Mouse (Mus musculus): Measurements from ENCODE around the gene Mgam. TPM values are rescaled to one million over a fixed set of nuclear protein-coding genes. Genes with fewer than 3 reads are reported as not detected.
"Not testable (repeated sequence)": the region's sequence is repeated elsewhere in the genome, so short reads cannot be mapped to it uniquely, and the experiment has no call there.

Mgam gene
- polyA plus RNA-seq, 1 experiment from 2014 or later = 0.08 TPM

DNA sequence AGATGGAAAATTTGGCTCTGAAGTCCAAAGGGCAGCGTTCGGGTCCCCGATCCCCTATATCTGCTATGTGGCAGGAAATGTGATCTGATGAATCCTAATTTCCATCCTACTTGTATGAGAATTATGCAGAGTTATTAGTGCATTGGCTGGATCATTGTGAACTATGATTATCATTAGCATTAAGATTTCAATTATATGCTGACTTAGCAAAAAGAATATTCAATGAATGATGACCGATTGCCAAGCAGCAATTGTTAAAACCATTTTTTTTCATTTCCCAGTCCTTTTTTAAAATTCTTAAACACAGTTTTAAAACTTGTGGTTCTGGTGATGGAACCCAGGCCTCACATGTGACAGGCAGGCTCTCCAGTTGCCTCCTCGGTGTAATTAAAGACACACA, 9.1 kb downstream of the Mgam start:
- no peak overlapping the region for H3K27ac ChIP-seq
- DNase-seq (ENCODE audit: low spot score) = no peak
- H3K36me3 ChIP-seq = no peaks in the 10 kb centered on the region
- H3K27me3 ChIP-seq (ENCODE audit: low read depth, poor library complexity, severe bottlenecking) = no peaks in the 10 kb centered on the region
- no peaks in the 10 kb centered on the region for H3K4me1 ChIP-seq
- no peak overlapping the region for H3K4me3 ChIP-seq
- WGBS = 92% methylated on average over 5 of the region's 5 CpGs
- H3K9me3 ChIP-seq (replicated peaks) = no peaks in the 10 kb centered on the region

DNA sequence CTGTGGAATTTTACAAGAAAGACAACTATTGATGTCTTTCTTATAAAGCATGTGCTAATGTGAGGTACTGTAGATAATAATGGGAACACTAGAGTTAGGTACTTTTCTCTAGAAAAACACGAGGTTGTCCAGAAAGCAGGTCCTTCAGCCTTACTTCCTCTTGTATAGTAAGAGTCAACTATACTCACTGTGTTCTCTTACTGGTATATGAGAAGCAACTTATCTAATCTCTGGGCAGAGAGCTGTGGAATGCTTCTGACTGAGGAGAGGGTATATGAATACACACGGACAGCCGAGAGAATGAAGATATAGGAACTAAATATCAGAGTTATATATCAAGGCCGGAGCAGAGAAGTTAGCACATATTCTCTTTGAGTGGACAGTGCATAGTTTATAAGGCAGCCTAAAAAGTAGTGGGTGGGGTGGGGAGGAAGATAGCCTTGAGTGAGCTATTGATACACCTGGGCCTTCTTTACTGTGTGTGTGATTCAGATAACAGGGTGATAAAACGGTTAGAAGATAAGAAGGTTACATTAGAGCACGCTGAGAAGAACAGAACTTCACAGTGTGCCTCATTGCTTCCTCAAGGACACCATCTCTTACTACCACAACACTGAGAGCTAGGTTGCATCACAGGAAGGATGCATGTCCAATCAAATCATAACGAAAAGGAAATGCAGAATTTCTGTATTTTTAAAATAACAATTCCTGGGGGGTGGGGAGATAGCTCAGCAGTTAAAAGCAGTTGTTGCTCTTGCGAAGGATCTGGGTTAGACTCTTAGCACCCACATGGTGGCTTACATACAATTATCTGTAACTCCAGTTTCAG, 12.3 kb downstream of the Mgam start:
- no peaks in the 10 kb centered on the region for H3K36me3 ChIP-seq
- H3K4me1 ChIP-seq = no peaks in the 10 kb centered on the region
- no peak for DNase-seq (ENCODE audit: low spot score)
- no peak overlapping the region for H3K4me3 ChIP-seq
- no peaks in the 10 kb centered on the region for H3K9me3 ChIP-seq (replicated peaks)
- no peak overlapping the region for H3K27ac ChIP-seq
- 90% methylated on average over 8 of the region's 8 CpGs for WGBS
- H3K27me3 ChIP-seq (ENCODE audit: low read depth, poor library complexity, severe bottlenecking) = no peaks in the 10 kb centered on the region

DNA sequence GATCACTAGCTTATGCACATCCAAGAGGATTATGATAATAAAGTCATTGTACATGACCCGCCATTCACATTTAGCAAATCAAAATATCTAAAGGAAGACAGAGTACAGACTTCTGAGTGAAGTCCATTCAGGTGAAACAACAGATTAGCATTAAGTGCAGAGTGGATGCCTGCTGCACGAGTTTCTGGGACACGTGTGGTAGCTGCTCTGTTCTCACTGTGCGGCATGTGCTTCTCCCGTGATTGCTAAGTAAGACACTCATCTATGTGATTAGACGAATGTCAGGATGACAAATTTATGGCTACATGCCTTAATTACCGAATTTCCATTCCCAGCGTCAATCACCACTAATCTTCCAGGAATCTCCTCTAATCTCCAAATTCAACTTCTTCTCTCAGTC, 17.1 kb downstream of the Mgam start:
- WGBS = 87% methylated on average over 8 of the region's 8 CpGs
- no peak overlapping the region for H3K27ac ChIP-seq
- no peak overlapping the region for H3K4me3 ChIP-seq
- H3K9me3 ChIP-seq (replicated peaks) = no peaks in the 10 kb centered on the region
- H3K4me1 ChIP-seq = no peaks in the 10 kb centered on the region
- H3K36me3 ChIP-seq = no peaks in the 10 kb centered on the region
- H3K27me3 ChIP-seq (ENCODE audit: low read depth, poor library complexity, severe bottlenecking) = no peaks in the 10 kb centered on the region
- no peak for DNase-seq (ENCODE audit: low spot score)

DNA sequence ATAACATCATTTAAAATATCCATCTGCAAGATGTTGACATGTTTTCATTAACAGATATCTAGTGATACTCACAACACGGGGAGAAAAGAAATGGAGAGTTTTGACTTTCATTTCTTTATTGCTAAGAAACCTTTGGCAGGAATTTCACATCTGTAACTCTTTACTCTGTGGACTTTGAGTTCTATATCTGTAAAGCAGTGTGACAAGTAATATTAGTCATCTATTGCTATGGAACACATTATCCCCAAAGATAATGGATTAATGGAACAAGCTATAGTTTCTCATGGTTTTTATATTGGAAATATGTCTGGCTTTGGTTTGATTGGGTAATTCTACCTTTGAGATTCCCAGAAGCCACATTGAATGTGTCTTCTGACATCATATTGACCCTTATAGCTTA, 22.3 kb downstream of the Mgam start:
- Histone ChIP-seq H3K4me3 (no peak overlapping the region), H3K9me3 (replicated peaks) (no peaks in the 10 kb centered on the region), H3K4me1 (no peaks in the 10 kb centered on the region), H3K27me3 (ENCODE audit: low read depth, poor library complexity, severe bottlenecking) (no peaks in the 10 kb centered on the region), H3K36me3 (no peaks in the 10 kb centered on the region), H3K27ac (no peak overlapping the region)
- WGBS = 86% methylated on average over 1 of the region's 1 CpGs
- DNase-seq (ENCODE audit: low spot score) = no peak

DNA sequence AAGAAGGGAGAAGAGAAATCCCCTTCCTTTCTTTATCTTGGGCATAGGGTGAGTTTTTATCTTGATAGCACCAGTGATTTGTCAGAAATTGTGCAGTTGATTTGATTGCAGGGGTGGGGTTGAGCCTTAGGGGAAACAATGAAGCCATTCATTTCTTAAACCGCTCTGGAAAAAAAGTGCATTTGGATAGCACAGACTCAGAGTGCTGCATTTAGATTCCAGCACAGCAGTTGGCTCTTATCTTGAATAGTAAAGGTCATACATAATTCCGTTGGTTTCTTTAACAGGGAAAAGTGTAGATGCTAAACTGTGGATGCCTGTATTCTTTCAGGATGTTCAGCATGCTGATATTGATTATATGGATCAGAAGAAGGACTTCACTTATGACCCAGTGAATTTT, 32.3 kb downstream of the Mgam start:
- no peak for DNase-seq (ENCODE audit: low spot score)
- Histone ChIP-seq H3K4me1 (no peaks in the 10 kb centered on the region), H3K9me3 (replicated peaks) (no peaks in the 10 kb centered on the region), H3K27me3 (ENCODE audit: low read depth, poor library complexity, severe bottlenecking) (no peaks in the 10 kb centered on the region), H3K27ac (no peak overlapping the region), H3K36me3 (no peaks in the 10 kb centered on the region), H3K4me3 (no peak overlapping the region)
- 70% methylated on average over 2 of the region's 2 CpGs for WGBS

DNA sequence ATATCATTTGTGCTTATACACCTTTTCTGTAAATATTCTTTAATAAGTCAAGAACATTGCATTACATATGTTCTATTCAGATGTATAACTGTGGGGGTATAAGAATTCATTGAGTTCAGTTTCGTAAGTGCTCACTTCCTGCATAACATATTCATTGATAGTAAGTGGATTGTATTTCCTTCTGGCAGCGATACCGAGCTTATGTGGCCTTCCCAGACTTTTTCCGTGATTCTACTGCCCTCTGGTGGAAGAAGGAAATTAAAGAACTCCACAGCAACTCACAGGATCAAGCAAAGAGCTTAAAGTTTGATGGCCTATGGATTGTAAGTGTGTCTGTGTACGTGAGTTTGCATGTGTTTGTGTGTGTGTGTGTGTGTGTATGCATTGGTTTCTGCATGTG, 60.5 kb downstream of the Mgam start:
- no peak for DNase-seq (ENCODE audit: low spot score)
- H3K27ac ChIP-seq = no peak overlapping the region
- no peaks in the 10 kb centered on the region for H3K27me3 ChIP-seq (ENCODE audit: low read depth, poor library complexity, severe bottlenecking)
- no peaks in the 10 kb centered on the region for H3K4me1 ChIP-seq
- H3K36me3 ChIP-seq = no peaks in the 10 kb centered on the region
- H3K4me3 ChIP-seq = no peak overlapping the region
- H3K9me3 ChIP-seq (replicated peaks) = no peaks in the 10 kb centered on the region
- WGBS = 14% methylated on average over 5 of the region's 5 CpGs

DNA sequence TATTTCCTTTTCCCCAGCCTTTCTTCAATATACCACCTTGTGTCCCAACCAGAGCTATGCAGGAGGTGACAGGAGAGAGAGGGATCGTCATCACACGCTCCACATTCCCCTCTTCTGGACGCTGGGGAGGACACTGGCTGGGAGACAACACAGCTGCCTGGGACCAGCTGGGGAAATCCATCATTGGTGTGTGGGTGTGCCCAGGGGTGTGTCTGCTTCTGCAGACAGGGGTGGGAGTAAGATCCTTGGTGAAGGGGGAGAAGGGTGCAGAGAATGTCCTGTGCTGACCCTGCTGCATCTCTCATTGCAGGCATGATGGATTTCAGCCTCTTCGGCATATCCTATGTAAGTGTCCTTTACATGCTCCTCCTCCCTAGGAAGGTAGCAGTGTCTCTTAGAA, 63.4 kb downstream of the Mgam start:
- not testable (repeated sequence) for H3K9me3 ChIP-seq (replicated peaks); H3K4me1 ChIP-seq
- WGBS = 44% methylated on average over 4 of the region's 4 CpGs

DNA sequence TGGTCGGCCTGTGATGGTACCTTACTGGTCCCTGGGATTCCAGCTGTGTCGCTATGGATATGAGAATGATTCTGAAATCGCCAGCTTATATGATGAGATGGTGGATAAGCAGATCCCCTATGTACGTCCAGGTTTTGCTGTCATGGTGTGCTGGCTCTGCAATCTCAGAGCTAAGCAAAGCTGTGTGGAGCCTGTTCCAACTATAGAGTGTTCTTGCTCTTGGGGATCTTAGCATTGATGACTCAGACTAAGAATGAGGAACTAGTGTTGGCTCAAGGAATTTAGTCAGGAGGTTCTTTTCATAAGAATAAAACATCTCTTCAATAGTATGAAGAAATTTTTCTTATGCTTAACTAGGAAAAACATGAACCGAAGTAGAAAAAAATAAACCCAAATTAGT, 84.9 kb downstream of the Mgam start:
- not testable (repeated sequence) for H3K36me3 ChIP-seq; DNase-seq (ENCODE audit: low spot score); H3K4me3 ChIP-seq; H3K27me3 ChIP-seq (ENCODE audit: low read depth, poor library complexity, severe bottlenecking); H3K9me3 ChIP-seq (replicated peaks); H3K4me1 ChIP-seq; H3K27ac ChIP-seq
- 89% methylated on average over 5 of the region's 5 CpGs for WGBS

More for the DNA sequence above, 63.4 kb downstream of the Mgam start:
- not testable (repeated sequence) for DNase-seq (ENCODE audit: low spot score); H3K36me3 ChIP-seq; H3K27ac ChIP-seq; H3K27me3 ChIP-seq (ENCODE audit: low read depth, poor library complexity, severe bottlenecking); H3K4me3 ChIP-seq

DNA sequence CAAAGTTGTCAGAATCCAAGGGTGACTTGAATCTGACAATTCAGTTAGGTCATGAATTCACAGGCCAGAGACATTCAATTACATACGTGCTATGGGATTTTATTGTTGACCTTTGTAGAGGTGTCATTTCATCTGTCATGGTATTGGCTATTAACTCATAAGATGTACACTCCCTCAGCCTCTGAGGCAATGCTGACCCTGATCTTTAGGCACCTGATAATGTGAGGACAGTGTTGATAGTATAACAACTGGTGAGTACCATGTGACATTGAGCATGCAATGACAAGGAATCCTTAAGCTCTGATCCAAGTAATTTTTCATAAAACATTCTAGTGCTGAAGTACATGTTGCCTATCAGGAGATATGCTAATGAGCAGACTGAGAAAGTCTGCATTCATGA, 87.1 kb downstream of the Mgam start:
- Histone ChIP-seq H3K4me3 (no peak overlapping the region), H3K4me1 (no peaks in the 10 kb centered on the region), H3K36me3 (no peaks in the 10 kb centered on the region), H3K27me3 (ENCODE audit: low read depth, poor library complexity, severe bottlenecking) (no peaks in the 10 kb centered on the region), H3K9me3 (replicated peaks) (no peaks in the 10 kb centered on the region), H3K27ac (no peak overlapping the region)
- WGBS = 76% methylated on average over 1 of the region's 1 CpGs
- DNase-seq (ENCODE audit: low spot score) = no peak

DNA sequence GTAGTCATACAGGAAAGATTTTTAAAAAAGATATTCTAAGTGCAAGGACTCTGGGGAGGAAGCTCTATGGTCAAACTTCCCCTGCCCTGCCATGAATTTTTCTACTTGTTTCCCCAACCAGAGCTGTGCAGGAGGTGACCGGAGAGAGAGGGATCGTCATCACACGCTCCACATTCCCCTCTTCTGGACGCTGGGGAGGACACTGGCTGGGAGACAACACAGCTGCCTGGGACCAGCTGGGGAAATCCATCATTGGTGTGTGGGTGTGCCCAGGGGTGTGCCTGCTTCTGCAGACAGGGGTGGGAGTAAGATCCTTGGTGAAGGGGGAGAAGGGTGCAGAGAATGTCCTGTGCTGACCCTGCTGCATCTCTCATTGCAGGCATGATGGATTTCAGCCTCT, 99.9 kb downstream of the Mgam start:
- H3K27ac ChIP-seq; H3K4me3 ChIP-seq; H3K9me3 ChIP-seq (replicated peaks); H3K4me1 ChIP-seq; H3K36me3 ChIP-seq; H3K27me3 ChIP-seq (ENCODE audit: low read depth, poor library complexity, severe bottlenecking); DNase-seq (ENCODE audit: low spot score): not testable (repeated sequence)
- 66% methylated on average over 4 of the region's 4 CpGs for WGBS

DNA sequence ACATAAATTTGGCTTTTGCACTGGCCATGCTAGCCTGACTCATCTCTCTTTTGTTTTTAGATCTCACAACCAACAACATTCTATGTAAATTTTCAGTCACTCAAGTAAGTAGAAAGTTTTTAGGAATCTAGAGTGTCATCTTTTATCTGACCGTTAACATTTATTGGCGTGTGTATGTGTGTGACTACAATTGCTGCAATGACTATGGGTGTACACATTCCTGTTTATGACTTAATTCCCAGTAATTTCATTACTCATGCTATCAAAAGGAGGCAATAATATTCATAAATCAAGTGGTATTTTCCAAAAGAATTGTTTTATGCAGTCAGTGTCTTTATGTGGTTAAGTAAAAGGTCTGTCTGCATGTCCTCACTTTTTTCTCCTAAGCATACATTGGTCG, 110.9 kb downstream of the Mgam start:
- Histone ChIP-seq H3K4me3 (no peak overlapping the region), H3K4me1 (no peaks in the 10 kb centered on the region), H3K27me3 (ENCODE audit: low read depth, poor library complexity, severe bottlenecking) (no peaks in the 10 kb centered on the region), H3K9me3 (replicated peaks) (no peaks in the 10 kb centered on the region), H3K27ac (no peak overlapping the region), H3K36me3 (no peaks in the 10 kb centered on the region)
- no peak for DNase-seq (ENCODE audit: low spot score)
- WGBS = 90% methylated on average over 3 of the region's 3 CpGs

DNA sequence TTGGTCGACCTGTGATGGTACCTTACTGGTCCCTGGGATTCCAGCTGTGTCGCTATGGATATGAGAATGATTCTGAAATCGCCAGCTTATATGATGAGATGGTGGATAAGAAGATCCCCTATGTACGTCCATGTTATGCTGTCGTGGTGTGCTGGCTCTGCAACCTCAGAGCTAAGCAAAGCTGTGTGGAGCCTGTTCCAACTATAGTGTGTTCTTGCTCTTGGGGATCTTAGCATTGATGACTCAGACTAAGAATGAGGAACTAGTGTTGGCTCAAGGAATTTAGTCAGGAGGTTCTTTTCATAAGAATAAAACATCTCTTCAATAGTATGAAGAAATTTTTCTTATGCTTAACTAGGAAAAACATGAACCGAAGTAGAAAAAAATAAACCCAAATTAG, 120.4 kb downstream of the Mgam start:
- H3K4me1 ChIP-seq; H3K4me3 ChIP-seq; H3K9me3 ChIP-seq (replicated peaks); H3K27me3 ChIP-seq (ENCODE audit: low read depth, poor library complexity, severe bottlenecking); H3K27ac ChIP-seq; DNase-seq (ENCODE audit: low spot score); H3K36me3 ChIP-seq: not testable (repeated sequence)
- WGBS = 86% methylated on average over 6 of the region's 6 CpGs

DNA sequence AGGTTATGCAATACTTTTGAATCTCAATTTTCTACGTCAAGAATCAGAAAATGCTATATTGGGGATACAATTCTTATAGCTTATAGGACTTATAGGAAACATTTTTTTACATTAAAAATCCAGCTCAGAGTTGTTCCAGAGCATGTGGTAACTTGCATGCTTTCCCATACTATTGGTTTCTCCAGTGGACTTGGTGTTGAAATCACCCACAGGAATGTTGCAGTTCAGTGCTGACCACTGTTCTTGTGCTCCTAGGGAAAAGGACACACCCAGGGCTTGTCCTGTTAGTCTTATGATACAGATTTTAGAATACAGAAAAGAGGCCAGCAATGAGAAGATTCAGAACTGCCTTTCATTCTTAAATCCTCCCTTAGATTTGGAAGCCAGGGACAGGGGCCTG, 127.3 kb downstream of the Mgam start:
- no peak overlapping the region for H3K4me3 ChIP-seq
- no peak for DNase-seq (ENCODE audit: low spot score)
- WGBS = 90% methylated on average over 1 of the region's 1 CpGs
- no peaks in the 10 kb centered on the region for H3K9me3 ChIP-seq (replicated peaks)
- H3K36me3 ChIP-seq = no peaks in the 10 kb centered on the region
- H3K27me3 ChIP-seq (ENCODE audit: low read depth, poor library complexity, severe bottlenecking) = no peaks in the 10 kb centered on the region
- H3K4me1 ChIP-seq = no peaks in the 10 kb centered on the region
- no peak overlapping the region for H3K27ac ChIP-seq

DNA sequence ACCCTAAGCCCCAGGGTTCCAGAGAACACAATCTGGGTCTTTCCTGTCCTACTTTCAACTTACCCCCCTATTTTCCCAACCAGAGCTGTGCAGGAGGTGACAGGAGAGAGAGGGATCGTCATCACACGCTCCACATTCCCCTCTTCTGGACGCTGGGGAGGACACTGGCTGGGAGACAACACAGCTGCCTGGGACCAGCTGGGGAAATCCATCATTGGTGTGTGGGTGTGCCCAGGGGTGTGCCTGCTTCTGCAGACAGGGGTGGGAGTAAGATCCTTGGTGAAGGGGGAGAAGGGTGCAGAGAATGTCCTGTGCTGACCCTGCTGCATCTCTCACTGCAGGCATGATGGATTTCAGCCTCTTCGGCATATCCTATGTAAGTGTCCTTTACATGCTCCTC, 128.7 kb downstream of the Mgam start:
- H3K9me3 ChIP-seq (replicated peaks); DNase-seq (ENCODE audit: low spot score); H3K4me3 ChIP-seq; H3K27ac ChIP-seq; H3K4me1 ChIP-seq; H3K27me3 ChIP-seq (ENCODE audit: low read depth, poor library complexity, severe bottlenecking); H3K36me3 ChIP-seq: not testable (repeated sequence)
- 72% methylated on average over 4 of the region's 4 CpGs for WGBS

Measured in limb, embryonic 10.5 days (tissue).